ENCODE assay signal across 9 mouse cellular contexts in genomic region chr8:12948574-12948961, GRCm38 (mm10).
DNase-seq lines count a peak whose midpoint lies in the region; ATAC-seq lines count a peak whose summit lies in the region.
"Had no signal": no experiment of that assay in that cellular context is flagged by ENCODE, and none has a peak within 500 bp of the region (broad histone marks: within the 10 kb centered on the region; RNA-seq: fewer than 3 reads in every experiment).

No protein-coding gene starts in this region.

- DNase-seq in frontal cortex, postnatal 10 days (ENCODE audit: low spot score in 2 of 2), result no peak
- DNase-seq in neural tube, embryonic 11.5 days (ENCODE audit: low spot score), result peak; percentile 66
- no peak for DNase-seq in neural tube, embryonic 10.5 days (ENCODE audit: extremely low spot score, low spot score)
- no peak for DNase-seq in right cerebral cortex, postnatal 10 days (ENCODE audit: low spot score in 2 of 2)
- DNase-seq in left cerebral cortex, adult 18-20 months (ENCODE audit: low spot score in 2 of 2), result no peak
- no peak for DNase-seq in adrenal gland, postnatal 36 days
- DNase-seq: right cerebral cortex, adult 18-20 months had no signal

- no peaks in the 10 kb centered on the region for H3K27me3 ChIP-seq in neural tube, embryonic 11.5 days (ENCODE audit: control insufficient read depth, insufficient read depth, low read length)
- H3K27me3 ChIP-seq in limb, embryonic 12.5 days, result 0 out of 2 replicates have a peak, but pooled peaks cover 7% of the 10 kb centered on the region

- H3K36me3 ChIP-seq in neural tube, embryonic 11.5 days (ENCODE audit: control insufficient read depth, insufficient read depth, low read length), result no peaks in the 10 kb centered on the region
- H3K36me3 ChIP-seq in limb, embryonic 12.5 days, result no peaks in the 10 kb centered on the region

- peak; percentile 15; the same call in 1 of the 2 replicates for ATAC-seq in frontal cortex, adult (ENCODE audit: low TSS enrichment)
- ATAC-seq in neural tube, embryonic 11.5 days (ENCODE audit: insufficient read depth, low FRiP score, low TSS enrichment), result peak; percentile 57
- ATAC-seq in limb, embryonic 12.5 days (ENCODE audit: insufficient number of reproducible peaks, insufficient read depth, low FRiP score, low TSS enrichment, low read depth), result no peak

- H3K4me3 ChIP-seq in neural tube, embryonic 11.5 days (ENCODE audit: low read depth, low read length), result peak overlapping the region; percentile 32
- peak overlapping the region; percentile 57 for H3K4me3 ChIP-seq in limb, embryonic 12.5 days (replicated peaks)

- peak overlapping the region; percentile 81 for H3K9ac ChIP-seq in neural tube, embryonic 11.5 days (ENCODE audit: low read length)
- peak overlapping the region; percentile 76 for H3K9ac ChIP-seq in limb, embryonic 12.5 days (replicated peaks)

- H3K4me2 ChIP-seq in neural tube, embryonic 11.5 days (ENCODE audit: low read depth), result peak overlapping the region; percentile 37
- H3K4me2 ChIP-seq in limb, embryonic 12.5 days, result peak overlapping the region; percentile 76

- 14% methylated on average over 3 of the region's 3 CpGs for WGBS in neural tube, embryonic 11.5 days
- 27% methylated on average over 3 of the region's 3 CpGs for whole genome bisulfite sequencing in limb, embryonic 12.5 days

- peak overlapping the region; percentile 93 for H3K27ac ChIP-seq in neural tube, embryonic 11.5 days (ENCODE audit: low read depth, low read length)
- H3K27ac ChIP-seq in limb, embryonic 12.5 days, result 0 out of 2 replicates have a peak overlapping the region, but pooled peaks have one; percentile 56

- peaks cover 20% of the 10 kb centered on the region for H3K4me1 ChIP-seq in neural tube, embryonic 11.5 days (ENCODE audit: control insufficient read depth, insufficient read depth, low read length)
- H3K4me1 ChIP-seq in limb, embryonic 12.5 days (replicated peaks), result peaks cover 29% of the 10 kb centered on the region

- no peaks in the 10 kb centered on the region for H3K9me3 ChIP-seq in neural tube, embryonic 11.5 days (ENCODE audit: control insufficient read depth, low read length)
- no peaks in the 10 kb centered on the region for H3K9me3 ChIP-seq in limb, embryonic 12.5 days
